Mouse (Mus musculus): ENCODE measurements at regions not wholly inside any gene's neighbourhood (a gene's known extent, or its start where the extent isn't known, plus 50 kb on each side); places are given as distances from the start of the nearest gene placed in this dataset.

DNA sequence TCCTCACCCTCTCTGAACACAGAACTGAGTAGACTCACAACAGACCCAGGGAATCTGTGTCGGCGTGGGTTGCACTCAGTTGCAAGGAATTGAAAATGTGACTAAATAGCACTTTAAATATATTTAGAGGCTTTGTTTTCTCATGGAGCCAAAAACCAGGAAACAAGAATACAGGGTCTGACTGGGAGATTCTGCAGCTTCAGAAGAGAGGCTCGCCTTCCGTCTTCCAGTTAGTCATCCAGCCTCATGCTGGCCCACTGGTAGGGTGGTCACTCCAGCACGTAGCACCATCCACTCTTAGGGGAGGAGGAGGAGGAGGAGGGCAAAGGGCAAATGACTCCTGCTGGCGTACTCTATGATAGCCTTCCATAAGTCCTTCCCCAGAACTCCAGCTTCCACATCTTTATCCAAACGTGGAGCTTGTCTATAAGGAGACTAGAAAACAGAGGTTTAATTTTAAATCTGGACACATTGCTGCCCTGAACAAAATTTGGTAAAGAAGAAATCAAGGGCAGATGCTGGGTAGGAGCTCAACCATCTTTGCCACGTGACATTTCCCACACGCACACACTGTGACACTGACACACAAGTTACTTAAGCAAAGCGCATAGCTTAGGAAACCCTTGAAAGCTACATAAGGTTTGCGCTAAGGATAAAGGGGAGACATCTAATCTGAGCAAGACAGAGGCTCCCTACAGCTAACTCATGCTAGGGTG, 60.8 kb downstream of the Mis18a start:
- Histone ChIP-seq H3K27ac (ENCODE audit: control insufficient read depth, insufficient read depth, low read depth, low read length) (no peak overlapping the region), H3K27me3 (ENCODE audit: control insufficient read depth, insufficient read depth, low read length) (no peaks in the 10 kb centered on the region), H3K4me3 (ENCODE audit: control insufficient read depth, low read depth, low read length) (no peak overlapping the region), H3K4me1 (ENCODE audit: control insufficient read depth, insufficient read depth, low read length) (no peaks in the 10 kb centered on the region), H3K36me3 (ENCODE audit: control insufficient read depth, insufficient read depth, low read length) (no peaks in the 10 kb centered on the region)
- no peak for TF ChIP-seq CTCF (IDR thresholded peaks at IDR 0.05; ENCODE audit: control insufficient read depth, insufficient read depth, insufficient replicate concordance, low read depth, low read length)
- TF ChIP-seq POLR2A (IDR thresholded peaks at IDR 0.05; ENCODE audit: control insufficient read depth, low read depth, low read length) = no peak

DNA sequence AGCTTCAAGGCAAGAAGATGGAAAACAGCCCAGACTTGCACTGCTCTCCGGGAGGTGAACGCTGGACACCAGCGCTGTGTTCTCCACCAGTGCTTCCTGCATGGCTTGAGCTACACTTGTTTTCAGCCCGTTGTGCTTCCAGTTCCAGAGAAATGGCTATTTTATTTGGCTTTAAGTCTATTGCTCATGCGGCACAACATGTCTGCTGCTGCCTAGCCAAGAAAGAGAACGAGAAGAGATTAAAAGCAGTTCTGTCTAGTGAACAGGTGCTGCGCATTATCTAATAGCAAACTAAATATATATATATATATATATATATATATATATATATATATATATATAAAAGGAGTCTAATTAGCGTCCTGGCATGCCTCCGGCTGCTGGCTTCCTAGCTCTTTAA, 63.1 kb downstream of the Mis18a start:
- no peaks in the 10 kb centered on the region for H3K36me3 ChIP-seq (ENCODE audit: control insufficient read depth, insufficient read depth, low read length)
- no peak overlapping the region for H3K4me3 ChIP-seq (ENCODE audit: control insufficient read depth, low read depth, low read length)
- TF ChIP-seq CTCF (IDR thresholded peaks at IDR 0.05; ENCODE audit: control insufficient read depth, insufficient read depth, insufficient replicate concordance, low read depth, low read length) (no peak), POLR2A (IDR thresholded peaks at IDR 0.05; ENCODE audit: control insufficient read depth, low read depth, low read length) (no peak)
- no peaks in the 10 kb centered on the region for H3K4me1 ChIP-seq (ENCODE audit: control insufficient read depth, insufficient read depth, low read length)
- H3K27me3 ChIP-seq (ENCODE audit: control insufficient read depth, insufficient read depth, low read length) = no peaks in the 10 kb centered on the region
- H3K27ac ChIP-seq (ENCODE audit: control insufficient read depth, insufficient read depth, low read depth, low read length) = no peak overlapping the region

DNA sequence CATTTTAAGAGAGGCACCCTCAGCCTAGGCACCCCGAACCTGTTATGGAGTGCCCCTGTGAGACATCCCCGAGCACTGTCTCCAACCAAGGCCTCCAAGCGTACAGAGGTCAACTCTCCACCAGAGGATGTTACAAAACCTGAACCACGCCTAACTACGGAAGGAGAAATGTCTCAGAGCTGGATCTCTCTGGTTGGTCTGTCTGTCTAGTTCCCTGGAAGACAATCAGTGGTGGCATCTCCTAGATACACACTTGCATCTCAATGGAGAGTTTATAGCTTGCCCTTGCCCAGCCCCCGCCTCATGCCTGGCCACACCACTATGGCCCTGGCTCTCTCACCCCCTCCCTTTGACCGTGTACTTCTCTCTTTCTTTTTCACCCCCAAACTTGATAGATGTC, 69.2 kb downstream of the Mis18a start:
- no peaks in the 10 kb centered on the region for H3K36me3 ChIP-seq (ENCODE audit: control insufficient read depth, insufficient read depth, low read length)
- H3K27ac ChIP-seq (ENCODE audit: control insufficient read depth, insufficient read depth, low read depth, low read length) = no peak overlapping the region
- H3K4me1 ChIP-seq (ENCODE audit: control insufficient read depth, insufficient read depth, low read length) = no peaks in the 10 kb centered on the region
- TF ChIP-seq POLR2A (IDR thresholded peaks at IDR 0.05; ENCODE audit: control insufficient read depth, low read depth, low read length) (no peak), CTCF (IDR thresholded peaks at IDR 0.05; ENCODE audit: control insufficient read depth, insufficient read depth, insufficient replicate concordance, low read depth, low read length) (no peak)
- no peaks in the 10 kb centered on the region for H3K27me3 ChIP-seq (ENCODE audit: control insufficient read depth, insufficient read depth, low read length)
- no peak overlapping the region for H3K4me3 ChIP-seq (ENCODE audit: control insufficient read depth, low read depth, low read length)

DNA sequence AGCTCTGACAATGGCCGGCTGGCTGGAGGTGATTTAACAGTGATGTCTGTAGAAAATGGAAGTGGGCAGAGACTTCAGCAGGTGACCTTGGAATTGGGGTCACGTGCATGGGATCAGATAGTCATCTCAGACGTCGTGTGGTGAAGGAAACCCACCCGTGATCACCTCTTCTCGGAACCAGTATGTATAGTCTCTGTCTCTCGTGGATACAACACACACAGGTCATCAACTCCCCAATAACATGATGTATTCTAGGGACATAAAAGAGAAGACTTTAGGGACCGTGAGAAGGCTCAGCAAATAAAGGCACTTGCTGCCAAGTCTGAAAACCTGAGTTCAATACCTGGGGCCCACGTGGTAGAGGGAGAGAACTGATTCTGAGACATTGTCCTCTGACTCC, 70.2 kb downstream of the Mis18a start:
- H3K36me3 ChIP-seq (ENCODE audit: control insufficient read depth, insufficient read depth, low read length) = no peaks in the 10 kb centered on the region
- H3K27me3 ChIP-seq (ENCODE audit: control insufficient read depth, insufficient read depth, low read length) = no peaks in the 10 kb centered on the region
- no peak overlapping the region for H3K27ac ChIP-seq (ENCODE audit: control insufficient read depth, insufficient read depth, low read depth, low read length)
- H3K4me1 ChIP-seq (ENCODE audit: control insufficient read depth, insufficient read depth, low read length) = no peaks in the 10 kb centered on the region
- H3K4me3 ChIP-seq (ENCODE audit: control insufficient read depth, low read depth, low read length) = no peak overlapping the region
- TF ChIP-seq POLR2A (IDR thresholded peaks at IDR 0.05; ENCODE audit: control insufficient read depth, low read depth, low read length) = no peak
- no peak for TF ChIP-seq CTCF (IDR thresholded peaks at IDR 0.05; ENCODE audit: control insufficient read depth, insufficient read depth, insufficient replicate concordance, low read depth, low read length)

- no peaks in the 10 kb centered on the region for H3K27me3 ChIP-seq (ENCODE audit: control insufficient read depth, insufficient read depth, low read length)
- TF ChIP-seq POLR2A (IDR thresholded peaks at IDR 0.05; ENCODE audit: control insufficient read depth, low read depth, low read length) (no peak), CTCF (IDR thresholded peaks at IDR 0.05; ENCODE audit: control insufficient read depth, insufficient read depth, insufficient replicate concordance, low read depth, low read length) (no peak)
- no peaks in the 10 kb centered on the region for H3K4me1 ChIP-seq (ENCODE audit: control insufficient read depth, insufficient read depth, low read length)
- H3K27ac ChIP-seq (ENCODE audit: control insufficient read depth, insufficient read depth, low read depth, low read length) = no peak overlapping the region
- H3K36me3 ChIP-seq (ENCODE audit: control insufficient read depth, insufficient read depth, low read length) = no peaks in the 10 kb centered on the region
- no peak overlapping the region for H3K4me3 ChIP-seq (ENCODE audit: control insufficient read depth, low read depth, low read length)
Observed at GRCm38 (mm10) chr16:90656571-90657011, 70.6 kb downstream of the Mis18a start.

GRCm38 (mm10) chr16:90654853-90655252, 72.4 kb downstream of the Mis18a start:
- no peaks in the 10 kb centered on the region for H3K27me3 ChIP-seq (ENCODE audit: control insufficient read depth, insufficient read depth, low read length)
- no peak for TF ChIP-seq POLR2A (IDR thresholded peaks at IDR 0.05; ENCODE audit: control insufficient read depth, low read depth, low read length)
- TF ChIP-seq CTCF (IDR thresholded peaks at IDR 0.05; ENCODE audit: control insufficient read depth, insufficient read depth, insufficient replicate concordance, low read depth, low read length) = no peak
- no peaks in the 10 kb centered on the region for H3K4me1 ChIP-seq (ENCODE audit: control insufficient read depth, insufficient read depth, low read length)
- no peak overlapping the region for H3K27ac ChIP-seq (ENCODE audit: control insufficient read depth, insufficient read depth, low read depth, low read length)
- no peak overlapping the region for H3K4me3 ChIP-seq (ENCODE audit: control insufficient read depth, low read depth, low read length)
- no peaks in the 10 kb centered on the region for H3K36me3 ChIP-seq (ENCODE audit: control insufficient read depth, insufficient read depth, low read length)

- Histone ChIP-seq H3K4me3 (ENCODE audit: control insufficient read depth, low read depth, low read length) (no peak overlapping the region), H3K27ac (ENCODE audit: control insufficient read depth, insufficient read depth, low read depth, low read length) (no peak overlapping the region), H3K27me3 (ENCODE audit: control insufficient read depth, insufficient read depth, low read length) (no peaks in the 10 kb centered on the region), H3K4me1 (ENCODE audit: control insufficient read depth, insufficient read depth, low read length) (no peaks in the 10 kb centered on the region), H3K36me3 (ENCODE audit: control insufficient read depth, insufficient read depth, low read length) (no peaks in the 10 kb centered on the region)
- TF ChIP-seq CTCF (IDR thresholded peaks at IDR 0.05; ENCODE audit: control insufficient read depth, insufficient read depth, insufficient replicate concordance, low read depth, low read length) (no peak), POLR2A (IDR thresholded peaks at IDR 0.05; ENCODE audit: control insufficient read depth, low read depth, low read length) (no peak)
Observed at GRCm38 (mm10) chr16:90652821-90653220, 74.4 kb downstream of the Mis18a start.
